Mouse (Mus musculus): ENCODE data around the gene Csrp3. TPM values are rescaled to one million over a fixed set of nuclear protein-coding genes. Genes with fewer than 3 reads are reported as not detected.

Csrp3 gene
- not detected in 2 replicates for polyA plus RNA-seq (2012; rRNA removed; ENCODE audit: low replicate concordance)

DNA sequence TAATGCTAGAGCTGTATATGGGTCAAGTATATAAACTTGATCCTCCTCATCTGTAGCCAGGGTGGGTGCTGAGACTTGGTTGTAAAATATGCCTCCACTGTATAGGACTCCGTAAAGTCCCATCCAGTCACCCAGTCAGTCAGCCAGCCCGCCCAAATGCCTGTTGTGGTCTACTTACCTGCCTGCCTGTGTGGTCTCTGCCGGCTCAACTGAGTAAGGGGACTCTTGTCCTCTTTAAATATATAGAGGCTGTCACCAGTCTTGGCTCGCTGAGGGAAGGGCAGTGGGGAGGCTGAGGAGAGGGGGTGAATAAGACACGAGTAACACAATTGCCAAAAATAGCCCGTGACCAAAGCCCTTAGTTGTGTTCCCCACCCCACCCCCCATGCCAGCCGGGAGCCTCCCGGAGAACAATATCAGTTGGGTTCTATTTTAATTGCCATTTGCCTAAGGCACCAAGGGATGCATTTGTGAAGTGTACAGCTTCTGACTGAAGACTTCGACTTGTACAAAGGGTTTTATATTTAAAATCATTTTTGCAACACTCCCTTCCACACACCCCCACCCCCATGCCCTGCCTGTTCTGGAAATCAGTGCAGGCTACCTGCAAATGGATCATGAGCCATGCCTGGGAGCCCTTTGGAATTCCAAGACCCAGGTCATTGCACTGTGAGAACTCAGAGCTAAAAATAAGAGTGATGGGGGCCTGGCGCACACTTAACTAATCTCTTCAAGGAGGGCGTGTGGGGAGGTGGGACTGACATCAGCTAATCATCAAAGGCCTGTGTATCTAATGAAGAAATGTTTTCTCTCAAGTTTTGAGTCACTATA lies at the start of gene Csrp3:
Gene Csrp3, minus strand, starts transcription at position 214 of the 831 bp plus-strand sequence.

GRCm38 (mm10) chr7:48881486-48881885 lies 33.7 kb upstream of the Csrp3 start, which contains the start of gene E2f8:
TSS of gene E2f8 (minus strand) at chr7:48881596.

GRCm38 (mm10) chr7:48788851-48789572 lies 58.8 kb downstream of the Csrp3 start, which contains the start of gene Zdhhc13:
TSS of gene Zdhhc13 (plus strand) at chr7:48789003.

Other genes with a start within 250 kb of the Csrp3 start
- gene Mrgprb3, start 204.2 kb downstream of the Csrp3 start, polyA plus RNA-seq (2012; rRNA removed; ENCODE audit: low replicate concordance): not detected in 2 replicates
- 10.2 and 15.0 TPM in 2 replicates for gene Zdhhc13, start 59.0 kb downstream of the Csrp3 start, polyA plus RNA-seq (2012; rRNA removed; ENCODE audit: low replicate concordance)
- gene E2f8, start 33.6 kb upstream of the Csrp3 start, polyA plus RNA-seq (2012; rRNA removed; ENCODE audit: low replicate concordance): 0.37 and 3.3 TPM in 2 replicates
- gene Nav2, start 60.7 kb upstream of the Csrp3 start, polyA plus RNA-seq (2012; rRNA removed; ENCODE audit: low replicate concordance): 1.5 and 12.0 TPM in 2 replicates

All from subcutaneous adipose tissue, adult 2 months (tissue).